Mouse (Mus musculus): ENCODE data around the gene Lpar1.

GRCm38 (mm10) chr4:58577382-58578048, 23.8 kb upstream of the Lpar1 start:
- TF ChIP-seq GATA1 (IDR thresholded peaks at IDR 0.05; ENCODE audit: low read length) (no peak), TAL1 (IDR thresholded peaks at IDR 0.05; ENCODE audit: low read length) (no peak)

Measured in erythroblast, embryonic 14.5 days (primary cell).